Mouse (Mus musculus) limb, embryonic 11.5 days (tissue): ENCODE measurements at regions not wholly inside any gene's neighbourhood (a gene's known extent, or its start where the extent isn't known, plus 50 kb on each side); places are given as distances from the start of the nearest gene placed in this dataset.

Experiments used
- ATAC-seq: fragments of 200-750 bp; cut with Nextera tagmentation; 2 replicates; pipeline ENCODE4 v1.8.0; 2017; ENCODE audit warnings: low read depth; ENCODE audit not compliant: insufficient number of reproducible peaks, low FRiP score, low TSS enrichment
- DNase-seq: peaks from one replicate; pipeline ENCODE4 v3.0.0-alpha.2; 2015; ENCODE audit warnings: low spot score
- H3K27ac ChIP-seq: fragments of 300-500 bp; sonication (generic); replicated peaks from 2 replicates; pipeline ENCODE4 v1.5.1; 2014; ENCODE audit warnings: low read depth, mild to moderate bottlenecking, low read length
- H3K27me3 ChIP-seq: fragments of 300-500 bp; sonication (generic); 2 replicates; pipeline ENCODE4 v1.6.1; 2014; ENCODE audit warnings: mild to moderate bottlenecking, low read length, mixed read lengths; ENCODE audit not compliant: control insufficient read depth, insufficient read depth
- H3K36me3 ChIP-seq: fragments of 300-500 bp; sonication (generic); 2 replicates; pipeline ENCODE4 v1.6.1; 2014; ENCODE audit warnings: mild to moderate bottlenecking, low read length, moderate library complexity, mixed read lengths; ENCODE audit not compliant: control insufficient read depth, insufficient read depth
- H3K4me1 ChIP-seq: fragments of 300-500 bp; sonication (generic); 2 replicates; pipeline ENCODE4 v1.6.1; 2014; ENCODE audit warnings: low read length, mixed read lengths; ENCODE audit not compliant: control insufficient read depth, insufficient read depth
- H3K4me2 ChIP-seq: fragments of 300-500 bp; sonication (generic); 2 replicates; pipeline ENCODE4 v1.6.1; 2014; ENCODE audit warnings: low read depth, mild to moderate bottlenecking, moderate library complexity; ENCODE audit not compliant: severe bottlenecking
- H3K4me3 ChIP-seq: fragments of 300-500 bp; sonication (generic); 2 replicates; pipeline ENCODE4 v1.5.1; 2014; ENCODE audit warnings: low read depth, low read length
- H3K9ac ChIP-seq: fragments of 300-500 bp; sonication (generic); 2 replicates; pipeline ENCODE4 v1.6.1; 2014; ENCODE audit warnings: mild to moderate bottlenecking, low read length
- H3K9me3 ChIP-seq: fragments of 300-500 bp; sonication (generic); 2 replicates; pipeline ENCODE4 v1.6.1; 2016; ENCODE audit warnings: low read length; ENCODE audit not compliant: control insufficient read depth
- WGBS: fragments of 180-500 bp; shearing (Covaris S2); extraction: QIAGEN DNeasy Blood & Tissue Kit; methylation state at CpG from one replicate; pipeline ENCODE4 v1.1.7; 2014; 5-methylcytosine and 5-hydroxymethylcytosine counted together

GRCm38 (mm10) chr12:8109203-8109770, 98.6 kb upstream of the Ldah start:
- no peak overlapping the region for H3K9ac ChIP-seq
- no peaks in the 10 kb centered on the region for H3K27me3 ChIP-seq
- ATAC-seq (no peak), DNase-seq (no peak)
- no peak overlapping the region for H3K4me2 ChIP-seq
- no peaks in the 10 kb centered on the region for H3K9me3 ChIP-seq
- H3K4me1 ChIP-seq = peaks cover 7% of the 10 kb centered on the region; the same call in 1 of the 2 replicates
- no peak overlapping the region for H3K27ac ChIP-seq
- WGBS = 60% methylated on average over 5 of the region's 5 CpGs
- H3K36me3 ChIP-seq = no peaks in the 10 kb centered on the region
- H3K4me3 ChIP-seq = no peak overlapping the region

- H3K4me3 ChIP-seq = no peak overlapping the region
- H3K36me3 ChIP-seq = no peaks in the 10 kb centered on the region
- no peak overlapping the region for H3K9ac ChIP-seq
- H3K4me2 ChIP-seq = no peak overlapping the region
- ATAC-seq (no peak), DNase-seq (no peak)
- no peak overlapping the region for H3K27ac ChIP-seq
- WGBS = 87% methylated on average over 6 of the region's 6 CpGs
- no peaks in the 10 kb centered on the region for H3K9me3 ChIP-seq
- H3K27me3 ChIP-seq = no peaks in the 10 kb centered on the region
- peaks cover 7% of the 10 kb centered on the region; the same call in 1 of the 2 replicates for H3K4me1 ChIP-seq
These were observed 98.0 kb upstream of the Ldah start for GRCm38 (mm10) chr12:8109876-8110275.

- no peaks in the 10 kb centered on the region for H3K36me3 ChIP-seq
- no peaks in the 10 kb centered on the region for H3K9me3 ChIP-seq
- DNase-seq (no peak), ATAC-seq (no peak)
- no peak overlapping the region for H3K9ac ChIP-seq
- no peak overlapping the region for H3K4me2 ChIP-seq
- peaks cover 7% of the 10 kb centered on the region; the same call in 1 of the 2 replicates for H3K4me1 ChIP-seq
- 48% methylated on average over 4 of the region's 4 CpGs for WGBS
- no peak overlapping the region for H3K27ac ChIP-seq
- no peaks in the 10 kb centered on the region for H3K27me3 ChIP-seq
- no peak overlapping the region for H3K4me3 ChIP-seq
These were observed 97.6 kb upstream of the Ldah start for GRCm38 (mm10) chr12:8110297-8110696.

GRCm38 (mm10) chr12:8111484-8111883, 96.4 kb upstream of the Ldah start:
- WGBS = 56% methylated on average over 4 of the region's 4 CpGs
- no peak for ATAC-seq
- DNase-seq = no peak
- Histone ChIP-seq H3K27ac (no peak overlapping the region), H3K9ac (no peak overlapping the region), H3K4me1 (peaks cover 7% of the 10 kb centered on the region; the same call in 1 of the 2 replicates), H3K4me3 (no peak overlapping the region), H3K9me3 (no peaks in the 10 kb centered on the region), H3K36me3 (no peaks in the 10 kb centered on the region), H3K27me3 (no peaks in the 10 kb centered on the region), H3K4me2 (no peak overlapping the region)

- Histone ChIP-seq H3K4me1 (no peaks in the 10 kb centered on the region), H3K9ac (no peak overlapping the region), H3K4me2 (no peak overlapping the region), H3K36me3 (no peaks in the 10 kb centered on the region), H3K27me3 (no peaks in the 10 kb centered on the region), H3K4me3 (no peak overlapping the region), H3K9me3 (no peaks in the 10 kb centered on the region), H3K27ac (no peak overlapping the region)
- no peak for ATAC-seq
- DNase-seq = no peak
- 60% methylated on average over 1 of the region's 1 CpGs for WGBS
These were observed 52.3 kb upstream of the Ldah start for GRCm38 (mm10) chr12:8155566-8155965.
